Mouse (Mus musculus): Measurements from ENCODE around the gene Dpf2. TPM values are rescaled to one million over a fixed set of nuclear protein-coding genes. Genes with fewer than 3 reads are reported as not detected.

Dpf2 gene
- polyA plus RNA-seq, 1 experiment: 103 TPM

DNA sequence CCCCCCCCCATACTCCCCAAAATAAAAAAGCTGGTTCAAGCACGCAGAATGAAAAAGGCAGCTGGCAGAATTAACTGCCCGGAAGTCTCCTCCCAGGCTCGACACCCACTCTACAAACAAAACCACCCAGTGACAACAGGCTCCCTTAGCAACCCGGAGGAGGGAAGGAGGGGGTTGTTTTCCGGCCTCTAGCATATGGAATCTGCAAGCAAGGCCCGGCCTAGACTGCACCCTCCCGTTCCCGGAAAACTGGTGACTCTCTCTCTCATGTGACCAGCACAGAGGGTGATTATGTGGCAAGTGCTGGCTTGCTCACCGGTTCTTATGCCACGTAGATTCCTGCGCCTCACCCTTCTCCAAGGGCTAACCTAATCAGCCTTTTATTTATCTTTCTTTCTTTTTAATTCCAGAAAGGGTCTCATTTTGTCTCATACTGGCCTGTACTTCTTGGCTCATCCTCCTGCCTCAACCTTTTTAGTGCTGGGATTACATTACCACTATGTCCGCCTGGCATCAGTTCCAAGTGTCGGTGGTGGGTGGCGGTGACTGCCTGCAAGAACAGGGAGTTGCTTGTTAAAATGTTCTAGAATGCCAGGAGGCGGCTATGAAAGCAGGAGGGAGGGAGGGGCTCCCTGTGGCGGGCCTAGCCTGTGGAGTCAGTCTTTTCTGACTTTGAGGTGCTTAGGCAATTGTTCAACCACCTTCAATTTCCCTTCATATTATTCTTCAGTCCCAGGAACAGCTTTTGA lies 66.1 kb downstream of the Dpf2 start:
- H3K4me1 ChIP-seq (ENCODE audit: control insufficient read depth, insufficient read depth, low read length): peaks cover 34% of the 10 kb centered on the region
- 2% methylated on average over 16 of the region's 16 CpGs for WGBS
- TF ChIP-seq CTCF (IDR thresholded peaks at IDR 0.05; ENCODE audit: insufficient read depth, low read length) (no peak), POLR2A (IDR thresholded peaks at IDR 0.05; ENCODE audit: borderline replicate concordance, extremely low read depth, low read depth, low read length) (peak; percentile 84; the same call in 1 of the 2 replicates)

More for the DNA sequence above, 66.1 kb downstream of the Dpf2 start:
- H3K4me3 ChIP-seq (replicated peaks; ENCODE audit: extremely low read depth, low read depth, low read length): peak overlapping the region; percentile 28
- DNase-seq: peak; percentile 83

Other genes with a start within 250 kb of the Dpf2 start
- 163 and 214 TPM in 2 replicates for gene Sipa1, start 249.3 kb downstream of the Dpf2 start, polyA plus RNA-seq (2012; rRNA removed)
- 141 and 162 TPM in 2 replicates for gene Map3k11, start 224.3 kb downstream of the Dpf2 start, polyA plus RNA-seq (2012; rRNA removed)
- gene Pcnx3, start 224.1 kb downstream of the Dpf2 start, polyA plus RNA-seq (2012; rRNA removed): 156 and 166 TPM in 2 replicates
- gene Kcnk7, start 208.6 kb downstream of the Dpf2 start, polyA plus RNA-seq (2012; rRNA removed): 2.0 and 4.6 TPM in 2 replicates
- gene Ehbp1l1, start 186.7 kb downstream of the Dpf2 start, polyA plus RNA-seq (2012; rRNA removed): 64.4 and 73.8 TPM in 2 replicates
- 231 and 234 TPM in 2 replicates for gene Fam89b, start 183.4 kb downstream of the Dpf2 start, polyA plus RNA-seq (2012; rRNA removed)
- gene Ltbp3, start 172.1 kb downstream of the Dpf2 start, polyA plus RNA-seq (2012; rRNA removed): 236 and 238 TPM in 2 replicates
- gene Scyl1, start 141.6 kb downstream of the Dpf2 start, polyA plus RNA-seq (2012; rRNA removed): 113 and 116 TPM in 2 replicates
- 32.1 and 37.8 TPM in 2 replicates for gene Frmd8, start 37.7 kb downstream of the Dpf2 start, polyA plus RNA-seq (2012; rRNA removed)
- gene Slc25a45, start 35.2 kb downstream of the Dpf2 start, polyA plus RNA-seq (2012; rRNA removed): 24.5 and 26.0 TPM in 2 replicates
- gene Tigd3, start 18.9 kb downstream of the Dpf2 start, polyA plus RNA-seq (2012; rRNA removed): 1.1 and 1.2 TPM in 2 replicates
- gene Cdc42ep2, start 11.8 kb upstream of the Dpf2 start, polyA plus RNA-seq (2012; rRNA removed): 22.2 and 24.1 TPM in 2 replicates
- 30.5 and 32.7 TPM in 2 replicates for gene Pola2, start 51.2 kb upstream of the Dpf2 start, polyA plus RNA-seq (2012; rRNA removed)
- gene Slc22a20, start 73.1 kb upstream of the Dpf2 start, polyA plus RNA-seq (2012; rRNA removed): not detected in 2 replicates
- gene Capn1, start 102.9 kb upstream of the Dpf2 start, polyA plus RNA-seq (2012; rRNA removed): 55.6 and 68.9 TPM in 2 replicates
- gene Syvn1, start 133.6 kb upstream of the Dpf2 start, polyA plus RNA-seq (2012; rRNA removed): 41.1 and 47.1 TPM in 2 replicates
- gene Mrpl49, start 144.8 kb upstream of the Dpf2 start, polyA plus RNA-seq (2012; rRNA removed): 10.8 and 13.7 TPM in 2 replicates
- 896 and 1,315 TPM in 2 replicates for gene Fau, start 144.8 kb upstream of the Dpf2 start, polyA plus RNA-seq (2012; rRNA removed)
- gene Znhit2, start 148.2 kb upstream of the Dpf2 start, polyA plus RNA-seq (2012; rRNA removed): 47.0 and 54.7 TPM in 2 replicates
- gene Tm7sf2, start 155.4 kb upstream of the Dpf2 start, polyA plus RNA-seq (2012; rRNA removed): 34.6 and 36.5 TPM in 2 replicates
- 61.7 and 81.7 TPM in 2 replicates for gene Vps51, start 164.2 kb upstream of the Dpf2 start, polyA plus RNA-seq (2012; rRNA removed)
- gene Tmem262, start 167.0 kb upstream of the Dpf2 start, polyA plus RNA-seq (2012; rRNA removed): not detected in 2 replicates
- gene Gm28374, start 169.2 kb upstream of the Dpf2 start, polyA plus RNA-seq (2012; rRNA removed): 0.50 and 0.60 TPM in 2 replicates
- 89.7 and 99.1 TPM in 2 replicates for gene Zfpl1, start 171.9 kb upstream of the Dpf2 start, polyA plus RNA-seq (2012; rRNA removed)
- 0.63 and 0.92 TPM in 2 replicates for gene Cdca5, start 172.0 kb upstream of the Dpf2 start, polyA plus RNA-seq (2012; rRNA removed)
- not detected in 2 replicates for gene AC131692.1, start 181.4 kb upstream of the Dpf2 start, polyA plus RNA-seq (2012; rRNA removed)
- 0.20 and 0.30 TPM in 2 replicates for gene Naaladl1, start 192.8 kb upstream of the Dpf2 start, polyA plus RNA-seq (2012; rRNA removed)
- gene Sac3d1, start 205.6 kb upstream of the Dpf2 start, polyA plus RNA-seq (2012; rRNA removed): 25.3 and 36.7 TPM in 2 replicates
- gene Snx15, start 215.3 kb upstream of the Dpf2 start, polyA plus RNA-seq (2012; rRNA removed): 43.8 and 45.2 TPM in 2 replicates
- 14.6 and 15.8 TPM in 2 replicates for gene Batf2, start 228.0 kb upstream of the Dpf2 start, polyA plus RNA-seq (2012; rRNA removed)
- 128 TPM in 2 replicates for gene Arl2, start 228.5 kb upstream of the Dpf2 start, polyA plus RNA-seq (2012; rRNA removed)